Mouse (Mus musculus) hindbrain, embryonic 14.5 days (tissue): ENCODE results near the gene Alcam. TPM values are rescaled to one million over a fixed set of nuclear protein-coding genes. Genes with fewer than 3 reads are reported as not detected.

Experiments used
- ATAC-seq: fragments of 200-750 bp; cut with Nextera tagmentation; 2 replicates; pipeline ENCODE4 v1.8.0; 2017; ENCODE audit warnings: moderate number of reproducible peaks, mild to moderate bottlenecking, moderate TSS enrichment, moderate library complexity; ENCODE audit not compliant: low FRiP score
- DNase-seq: peaks from one replicate; pipeline ENCODE4 v3.0.0-alpha.2; 2015; ENCODE audit warnings: low spot score
- H3K27ac ChIP-seq: fragments of 300-500 bp; sonication (generic); 2 replicates; pipeline ENCODE4 v1.5.1; 2014; ENCODE audit warnings: mild to moderate bottlenecking, moderate library complexity
- H3K27me3 ChIP-seq: fragments of 300-500 bp; sonication (generic); 2 replicates; pipeline ENCODE4 v1.6.1; 2014; ENCODE audit warnings: mild to moderate bottlenecking, low read length, mixed read lengths; ENCODE audit not compliant: control insufficient read depth, insufficient read depth
- H3K36me3 ChIP-seq: fragments of 300-500 bp; sonication (generic); replicated peaks from 2 replicates; pipeline ENCODE4 v1.6.1; 2014; ENCODE audit not compliant: control insufficient read depth, insufficient read depth
- H3K4me1 ChIP-seq: fragments of 300-500 bp; sonication (generic); replicated peaks from 2 replicates; pipeline ENCODE4 v1.6.1; 2014; ENCODE audit warnings: antibody characterized with exemption, low read length, mixed read lengths; ENCODE audit not compliant: control insufficient read depth, insufficient read depth
- H3K4me2 ChIP-seq: fragments of 300-500 bp; sonication (generic); replicated peaks from 2 replicates; pipeline ENCODE4 v1.6.1; 2014; ENCODE audit warnings: mild to moderate bottlenecking, moderate library complexity
- H3K4me3 ChIP-seq: fragments of 300-500 bp; sonication (generic); replicated peaks from 2 replicates; pipeline ENCODE4 v1.5.1; 2014; ENCODE audit warnings: mild to moderate bottlenecking, low read length
- H3K9ac ChIP-seq: fragments of 300-500 bp; sonication (generic); 2 replicates; pipeline ENCODE4 v1.6.1; 2014
- H3K9me3 ChIP-seq: fragments of 300-500 bp; sonication (generic); 2 replicates; pipeline ENCODE4 v1.6.1; 2016; ENCODE audit warnings: low read length; ENCODE audit not compliant: control insufficient read depth
- WGBS: fragments of 180-500 bp; shearing (Covaris S2); extraction: QIAGEN DNeasy Blood & Tissue Kit; methylation state at CpG from one replicate; pipeline ENCODE4 v1.1.7; 2014; 5-methylcytosine and 5-hydroxymethylcytosine counted together
- polyA plus RNA-seq: library from polyadenylated mRNA; unstranded; fragments of >200 nt; fragmentation: Nextera tagmentation; extraction: Ambion mirVana; gene quantifications from 2 replicates; pipeline ENCODE4 v1.2.1, GENCODE M21; 2014

The Alcam gene
- polyA plus RNA-seq, 1 experiment from 2014 or later: 63.5 TPM

DNA sequence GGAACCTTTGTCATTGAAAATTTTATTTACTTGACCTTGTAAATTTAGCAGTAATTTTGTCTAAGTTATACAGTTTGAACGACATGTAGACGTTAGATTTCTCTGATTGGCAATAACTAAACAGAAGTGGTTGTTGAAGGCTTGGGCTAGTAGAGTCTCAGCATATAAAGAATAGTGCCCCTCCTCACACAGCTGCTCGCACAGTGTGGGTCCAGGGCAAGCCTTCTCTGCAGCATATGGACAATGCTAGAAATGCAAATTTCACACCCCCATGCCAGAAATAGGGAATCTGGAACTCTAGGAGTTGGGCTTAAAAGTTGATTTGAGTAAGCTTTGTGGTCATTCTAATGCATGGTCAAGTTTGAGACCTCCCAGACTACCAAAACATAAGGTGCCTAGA lies 23.8 kb downstream of the Alcam start:
- WGBS: 58% methylated on average over 3 of the region's 3 CpGs
- ATAC-seq (no peak; the same call in 1 of the 2 replicates), DNase-seq (no peak)
- Histone ChIP-seq H3K4me2 (no peak overlapping the region), H3K9me3 (no peaks in the 10 kb centered on the region), H3K27ac (no peak overlapping the region), H3K4me3 (no peak overlapping the region), H3K36me3 (no peaks in the 10 kb centered on the region), H3K9ac (no peak overlapping the region), H3K27me3 (no peaks in the 10 kb centered on the region), H3K4me1 (no peaks in the 10 kb centered on the region)

DNA sequence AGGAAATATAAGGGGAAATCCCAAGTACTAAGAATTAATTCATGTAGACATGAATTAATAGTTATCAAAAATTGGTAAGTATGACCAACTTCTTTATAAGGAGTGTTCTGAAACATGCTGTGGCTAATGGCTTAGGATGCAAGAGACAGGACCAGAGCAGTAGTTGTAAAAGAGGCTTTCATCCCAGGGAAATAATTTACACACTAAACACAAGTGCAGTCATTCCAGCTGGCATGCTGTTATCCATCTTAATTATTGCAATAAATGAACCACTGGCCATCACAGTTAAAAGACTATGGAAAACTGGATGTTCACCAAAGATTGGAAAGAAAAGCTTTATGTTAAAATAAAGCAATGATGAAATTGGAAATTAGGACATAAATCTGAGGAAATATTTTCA lies 24.2 kb downstream of the Alcam start:
- no peak overlapping the region for H3K27ac ChIP-seq
- H3K4me3 ChIP-seq: no peak overlapping the region
- ATAC-seq: no peak; the same call in 1 of the 2 replicates
- H3K4me1 ChIP-seq: no peaks in the 10 kb centered on the region
- no peaks in the 10 kb centered on the region for H3K27me3 ChIP-seq
- H3K9ac ChIP-seq: no peak overlapping the region
- H3K4me2 ChIP-seq: no peak overlapping the region
- no peak for DNase-seq
- no peaks in the 10 kb centered on the region for H3K9me3 ChIP-seq
- H3K36me3 ChIP-seq: no peaks in the 10 kb centered on the region

DNA sequence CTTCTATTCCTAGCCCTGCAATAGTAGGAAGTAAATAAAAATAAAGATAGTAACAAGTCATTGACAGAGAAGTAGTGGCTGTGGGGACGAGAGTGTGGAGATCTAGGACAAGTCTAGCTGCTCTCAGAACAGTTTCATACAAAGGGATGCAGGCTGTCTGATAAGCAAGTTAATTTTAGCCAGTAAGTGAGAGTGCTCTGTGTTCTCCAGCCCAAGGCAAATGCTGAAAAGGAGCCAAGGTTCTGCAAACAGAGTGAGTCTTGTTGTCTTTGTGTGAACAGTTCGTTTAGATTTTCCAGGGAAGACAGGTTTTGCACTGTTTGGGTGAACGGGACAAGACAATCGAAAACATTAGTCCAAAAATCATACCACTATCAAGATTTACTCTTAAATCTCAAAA lies 25.4 kb downstream of the Alcam start:
- H3K27ac ChIP-seq: no peak overlapping the region
- ATAC-seq: no peak
- 73% methylated on average over 4 of the region's 4 CpGs for WGBS

DNA sequence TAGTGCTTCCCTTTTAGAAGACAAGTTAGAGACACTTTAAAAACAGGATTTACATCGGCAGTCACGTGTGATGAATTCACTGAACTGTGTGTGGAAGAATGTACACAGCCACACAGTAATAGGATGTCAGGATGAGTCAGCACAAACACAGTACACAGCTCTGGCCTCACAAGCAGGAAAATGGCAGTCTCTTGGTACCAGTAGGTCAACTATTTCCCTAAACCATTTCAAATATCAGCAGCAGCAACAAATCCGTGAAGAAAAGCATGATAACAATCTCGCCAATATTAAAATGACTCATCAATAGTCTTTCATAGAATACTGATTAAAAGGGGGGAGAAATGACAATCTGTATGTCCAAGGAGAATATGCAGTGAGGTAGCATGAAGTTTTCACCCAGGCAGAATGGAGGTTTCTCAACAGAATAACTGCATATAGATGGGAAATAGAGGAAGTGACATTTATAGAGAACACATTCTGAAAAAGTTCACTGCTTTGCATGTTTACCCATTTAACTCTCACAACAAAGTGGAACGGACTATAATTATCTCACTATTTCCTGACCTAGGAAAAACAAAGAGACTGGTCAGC lies 35.2 kb downstream of the Alcam start:
- H3K27ac ChIP-seq: no peak overlapping the region
- H3K4me3 ChIP-seq: no peak overlapping the region
- no peak for DNase-seq
- ATAC-seq: no peak
- H3K4me1 ChIP-seq: no peaks in the 10 kb centered on the region
- WGBS: 72% methylated on average over 5 of the region's 5 CpGs
- no peak overlapping the region for H3K4me2 ChIP-seq
- no peaks in the 10 kb centered on the region for H3K36me3 ChIP-seq
- no peak overlapping the region for H3K9ac ChIP-seq
- no peaks in the 10 kb centered on the region for H3K27me3 ChIP-seq
- H3K9me3 ChIP-seq: no peaks in the 10 kb centered on the region

More for the DNA sequence above, 25.4 kb downstream of the Alcam start:
- Histone ChIP-seq H3K4me3 (no peak overlapping the region), H3K9me3 (no peaks in the 10 kb centered on the region), H3K36me3 (no peaks in the 10 kb centered on the region), H3K9ac (no peak overlapping the region), H3K27me3 (no peaks in the 10 kb centered on the region), H3K4me1 (no peaks in the 10 kb centered on the region), H3K4me2 (no peak overlapping the region)
- no peak for DNase-seq

DNA sequence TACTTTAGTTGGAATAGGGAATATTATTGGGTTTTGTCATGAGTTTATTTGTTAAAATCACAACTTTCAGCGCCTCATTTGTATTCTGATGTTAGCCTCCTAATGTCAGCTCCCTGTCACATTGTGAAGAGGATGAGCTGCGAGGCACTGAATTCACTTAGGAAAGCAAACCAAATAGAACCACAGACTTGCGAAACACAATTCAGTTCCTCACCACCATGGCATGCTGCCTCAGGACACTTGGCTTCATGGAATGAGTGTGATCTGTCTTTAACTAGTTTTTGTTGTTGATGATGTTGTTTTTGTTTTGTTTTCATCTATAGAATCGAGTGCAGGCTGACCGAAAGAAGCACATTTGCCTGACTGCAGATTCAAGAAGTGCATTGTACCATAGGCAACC lies 35.9 kb downstream of the Alcam start:
- no peaks in the 10 kb centered on the region for H3K9me3 ChIP-seq
- DNase-seq: no peak
- H3K4me3 ChIP-seq: no peak overlapping the region
- no peak for ATAC-seq
- no peaks in the 10 kb centered on the region for H3K36me3 ChIP-seq
- no peak overlapping the region for H3K4me2 ChIP-seq
- no peaks in the 10 kb centered on the region for H3K27me3 ChIP-seq
- no peaks in the 10 kb centered on the region for H3K4me1 ChIP-seq
- no peak overlapping the region for H3K27ac ChIP-seq
- H3K9ac ChIP-seq: no peak overlapping the region
- WGBS: 67% methylated on average over 5 of the region's 5 CpGs

DNA sequence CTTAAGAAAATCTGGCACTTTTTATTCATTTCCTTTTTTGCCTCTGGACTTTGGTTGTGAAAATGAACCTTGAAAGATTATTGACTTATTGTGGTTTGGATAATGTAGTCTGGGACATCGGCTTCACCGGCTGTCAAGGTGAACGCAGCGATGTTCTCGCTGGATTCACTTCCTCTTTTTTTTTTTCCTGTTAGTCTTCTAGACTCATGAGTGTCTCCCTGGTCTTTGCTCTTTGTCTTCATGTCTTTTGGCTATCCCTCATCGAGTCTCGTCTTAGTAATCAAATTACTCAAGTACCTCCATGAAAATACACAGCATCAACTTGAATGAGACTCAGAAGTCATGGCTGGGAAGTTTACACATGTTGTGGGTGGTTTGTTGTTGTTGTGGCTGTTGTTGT lies 36.7 kb downstream of the Alcam start:
- no peak overlapping the region for H3K27ac ChIP-seq
- 87% methylated on average over 7 of the region's 7 CpGs for WGBS
- no peak for ATAC-seq
- H3K4me3 ChIP-seq: no peak overlapping the region
- H3K36me3 ChIP-seq: no peaks in the 10 kb centered on the region
- no peaks in the 10 kb centered on the region for H3K27me3 ChIP-seq
- no peaks in the 10 kb centered on the region for H3K4me1 ChIP-seq
- H3K4me2 ChIP-seq: no peak overlapping the region
- H3K9ac ChIP-seq: no peak overlapping the region
- DNase-seq: no peak
- H3K9me3 ChIP-seq: no peaks in the 10 kb centered on the region

DNA sequence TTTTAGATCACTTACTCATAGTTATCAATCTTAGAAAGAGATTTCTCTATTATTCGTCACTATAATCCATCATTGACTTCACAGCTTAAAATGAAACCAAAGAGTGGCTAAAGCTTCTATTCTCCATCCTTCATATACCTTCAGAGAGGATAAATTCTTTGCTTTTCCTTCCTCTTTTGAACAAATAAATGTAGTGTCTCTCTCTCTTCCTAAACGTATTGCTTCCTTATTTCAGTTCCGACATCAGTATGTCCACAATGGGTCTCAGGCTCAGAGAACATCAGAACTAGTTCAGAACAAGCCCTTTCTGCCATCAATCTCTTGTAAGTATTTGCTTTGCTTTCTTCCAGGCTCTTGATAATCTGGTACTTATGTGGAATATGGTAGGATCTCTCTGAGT lies 40.2 kb downstream of the Alcam start:
- no peaks in the 10 kb centered on the region for H3K27me3 ChIP-seq
- ATAC-seq: no peak
- DNase-seq: no peak
- no peak overlapping the region for H3K9ac ChIP-seq
- H3K9me3 ChIP-seq: no peaks in the 10 kb centered on the region
- H3K4me2 ChIP-seq: no peak overlapping the region
- no peaks in the 10 kb centered on the region; the same call in 1 of the 2 replicates for H3K4me1 ChIP-seq
- H3K36me3 ChIP-seq: no peaks in the 10 kb centered on the region
- H3K27ac ChIP-seq: no peak overlapping the region
- WGBS: 93% methylated on average over 3 of the region's 3 CpGs
- H3K4me3 ChIP-seq: no peak overlapping the region

DNA sequence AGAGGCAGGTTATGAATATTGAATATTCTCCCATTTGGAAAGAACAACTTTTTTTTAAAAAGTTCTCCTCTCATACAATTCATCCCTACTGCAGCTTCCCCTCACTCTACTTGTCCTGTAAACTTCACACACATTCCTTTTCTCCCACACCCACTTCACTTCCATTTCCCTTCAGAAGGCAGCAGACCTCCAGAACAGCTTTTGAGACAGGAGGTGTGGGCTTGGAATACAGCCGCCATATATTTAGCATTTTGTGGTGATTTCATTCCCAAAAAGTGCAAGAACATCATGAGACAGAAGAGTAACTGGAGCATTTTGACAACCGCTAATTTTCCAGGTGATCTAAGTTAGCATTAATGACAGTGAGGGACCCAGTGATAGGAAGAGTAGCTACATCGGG lies 47.8 kb downstream of the Alcam start:
- no peak for DNase-seq
- H3K4me1 ChIP-seq: no peaks in the 10 kb centered on the region; the same call in 1 of the 2 replicates
- H3K9ac ChIP-seq: no peak overlapping the region
- H3K4me3 ChIP-seq: no peak overlapping the region
- WGBS: 93% methylated on average over 3 of the region's 3 CpGs
- H3K4me2 ChIP-seq: no peak overlapping the region
- H3K36me3 ChIP-seq: no peaks in the 10 kb centered on the region
- H3K27ac ChIP-seq: no peak overlapping the region
- no peaks in the 10 kb centered on the region for H3K9me3 ChIP-seq
- ATAC-seq: no peak
- no peaks in the 10 kb centered on the region for H3K27me3 ChIP-seq

DNA sequence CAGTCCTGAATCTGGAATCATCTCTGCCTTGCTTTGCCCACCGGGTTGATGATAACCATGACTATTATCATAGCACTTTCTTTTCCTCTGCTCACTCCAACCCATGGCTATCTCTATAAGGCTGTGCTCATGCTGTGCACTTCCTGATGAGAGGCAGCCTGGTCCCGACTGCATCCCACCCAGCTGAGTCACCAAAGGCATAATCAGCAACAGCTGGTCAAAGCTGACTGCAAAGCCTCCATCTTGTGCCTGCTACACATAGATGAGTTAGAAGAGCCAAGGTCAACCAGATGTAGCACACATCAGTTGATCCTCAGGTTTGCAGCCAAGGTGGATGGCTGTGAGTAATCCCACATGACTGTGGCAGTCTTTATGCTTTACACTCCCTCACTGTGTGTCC lies 48.6 kb downstream of the Alcam start:
- no peak overlapping the region for H3K4me3 ChIP-seq
- no peaks in the 10 kb centered on the region for H3K27me3 ChIP-seq
- no peak overlapping the region for H3K4me2 ChIP-seq
- H3K27ac ChIP-seq: no peak overlapping the region
- DNase-seq: no peak
- no peak for ATAC-seq
- H3K9me3 ChIP-seq: no peaks in the 10 kb centered on the region
- 79% methylated on average over 2 of the region's 2 CpGs for WGBS
- no peak overlapping the region for H3K9ac ChIP-seq
- H3K4me1 ChIP-seq: no peaks in the 10 kb centered on the region; the same call in 1 of the 2 replicates
- H3K36me3 ChIP-seq: no peaks in the 10 kb centered on the region

DNA sequence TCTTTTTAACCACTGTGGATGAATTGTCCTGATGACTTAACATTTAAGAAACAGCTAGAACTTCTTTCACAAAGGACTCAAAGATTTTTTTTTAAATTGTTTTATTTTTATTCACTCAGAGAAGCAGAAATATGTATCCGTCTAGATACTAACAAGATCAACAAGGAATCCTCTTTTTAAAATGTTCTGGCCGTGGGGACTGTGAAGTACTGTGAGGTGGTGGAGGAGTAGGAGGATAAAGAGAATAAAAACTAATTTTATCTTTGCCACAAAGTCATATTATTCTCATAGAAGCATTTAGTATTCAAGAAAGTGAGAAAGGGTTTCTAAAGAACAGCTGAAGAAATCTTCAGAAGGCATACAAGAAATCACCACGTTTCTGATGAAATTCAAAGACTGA lies 54.8 kb downstream of the Alcam start:
- H3K4me2 ChIP-seq: no peak overlapping the region
- 86% methylated on average over 3 of the region's 3 CpGs for WGBS
- ATAC-seq (no peak), DNase-seq (no peak)
- H3K36me3 ChIP-seq: no peaks in the 10 kb centered on the region
- H3K4me3 ChIP-seq: no peak overlapping the region
- no peaks in the 10 kb centered on the region for H3K27me3 ChIP-seq
- no peaks in the 10 kb centered on the region for H3K9me3 ChIP-seq
- no peak overlapping the region for H3K27ac ChIP-seq
- no peaks in the 10 kb centered on the region for H3K4me1 ChIP-seq
- H3K9ac ChIP-seq: no peak overlapping the region
